Mouse (Mus musculus) adrenal gland, adult (tissue): Measurements from ENCODE around the gene 6030445D17Rik.
A peak's percentile ranks its signal among the peaks of the same experiment; 100 is the strongest.

Experiments
- DNase-seq, 2 experiments: peaks; one replicate each; pipeline ENCODE4 v3.0.0; 2022 to 2023; ENCODE audit warnings: low spot score in 1 of 2; ENCODE audit not compliant: inconsistent age in 2 of 2

Gene 6030445D17Rik

DNA sequence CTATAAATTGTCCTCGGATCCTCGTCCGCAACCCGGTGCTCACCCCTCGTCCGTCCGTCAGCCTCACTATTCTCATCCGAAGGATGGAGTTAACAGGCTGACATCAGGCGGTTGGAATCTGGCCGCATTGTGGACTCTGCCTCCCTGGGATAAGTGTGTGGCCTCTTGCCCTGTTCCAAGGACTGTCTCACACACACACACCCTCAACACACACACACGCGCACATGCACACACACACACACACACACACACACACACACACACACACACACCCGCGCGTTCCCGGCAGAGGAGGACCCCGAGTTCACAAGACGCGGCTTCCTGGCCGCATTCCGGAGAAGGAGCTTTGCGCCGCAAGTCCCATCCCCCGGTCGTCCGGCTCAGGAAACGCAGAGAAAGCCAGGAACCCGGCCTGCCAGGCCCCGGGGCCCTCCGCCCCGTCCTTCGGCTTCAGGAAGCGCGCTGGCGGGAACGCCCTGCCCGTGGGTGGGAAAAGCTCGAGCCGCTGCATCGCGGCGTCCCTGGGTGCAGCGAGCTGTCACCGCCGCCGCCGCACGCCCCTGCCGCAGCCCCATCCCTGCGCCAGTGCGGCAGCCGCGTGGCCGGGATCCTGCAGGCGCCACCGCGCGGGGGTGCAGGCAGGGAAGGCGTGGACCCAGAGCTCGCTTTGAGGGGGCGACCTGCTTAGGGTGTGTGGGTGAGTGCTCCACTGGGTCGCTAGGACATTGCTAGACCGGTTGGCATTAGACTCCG is at the start of gene 6030445D17Rik:
TSS of gene 6030445D17Rik (plus strand) at position 165 of the 753 bp plus-strand sequence.
- DNase-seq, result peak; percentile 86 to 93

DNA sequence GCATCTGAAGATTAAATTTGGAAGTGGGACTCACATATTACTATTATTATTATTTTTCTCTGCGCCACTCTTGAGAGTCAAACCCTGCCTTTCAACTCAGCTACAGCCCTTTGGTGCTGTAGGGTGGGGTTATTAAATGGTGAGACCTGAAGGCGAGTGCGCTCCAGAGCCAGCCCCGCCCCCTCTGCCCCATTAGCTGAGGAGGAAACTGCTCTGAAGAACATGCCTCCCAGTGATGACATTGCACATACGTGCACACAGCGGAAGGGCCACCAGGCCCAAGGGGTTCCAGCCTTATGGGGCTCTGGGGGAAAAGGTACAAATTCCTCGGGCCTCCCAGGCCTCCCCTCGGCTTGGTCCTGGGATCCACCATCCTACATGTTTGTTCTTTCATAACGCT is 46.6 kb upstream of the 6030445D17Rik start:
- DNase-seq, result no peak

DNA sequence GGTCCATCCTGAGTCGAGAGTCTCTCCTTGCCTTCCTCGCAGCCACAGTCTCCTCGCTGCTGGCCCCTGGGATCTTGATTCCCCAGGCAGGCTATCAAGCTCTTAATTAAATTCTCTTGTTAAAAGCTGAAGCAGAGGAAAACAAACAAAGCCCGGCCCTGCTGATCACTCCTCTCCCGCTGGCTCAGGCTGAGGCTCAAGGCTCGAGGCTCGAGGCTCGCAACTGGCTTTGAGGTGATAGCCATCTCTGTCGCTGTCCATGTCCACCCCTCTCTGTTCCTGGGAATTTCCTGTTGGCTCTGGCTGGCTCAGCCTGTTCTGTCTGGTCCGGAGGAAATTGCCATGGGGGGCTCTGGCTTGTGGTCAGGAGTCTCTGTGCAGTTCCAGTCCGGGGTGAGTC is 43.1 kb upstream of the 6030445D17Rik start:
- no peak for DNase-seq

DNA sequence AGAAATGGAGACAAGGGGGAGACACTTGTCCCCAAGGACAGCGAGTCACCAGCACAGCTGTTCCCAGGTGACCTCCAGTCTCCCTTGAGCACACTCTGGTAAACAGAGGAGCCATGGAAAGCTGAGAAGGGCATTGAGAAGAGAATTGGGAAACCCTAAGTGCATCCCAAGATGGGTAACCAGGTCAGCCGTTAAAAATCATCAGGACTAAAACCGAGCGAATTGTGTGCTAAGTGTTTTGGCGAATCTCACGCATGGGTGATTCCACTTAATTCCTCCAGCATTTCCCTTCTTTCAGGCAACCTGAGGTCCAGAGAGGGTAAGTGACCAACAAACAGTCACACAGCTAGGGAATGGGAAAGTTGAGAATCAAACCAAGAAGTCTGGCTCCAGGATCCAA is 42.7 kb upstream of the 6030445D17Rik start:
- no peak for DNase-seq

DNA sequence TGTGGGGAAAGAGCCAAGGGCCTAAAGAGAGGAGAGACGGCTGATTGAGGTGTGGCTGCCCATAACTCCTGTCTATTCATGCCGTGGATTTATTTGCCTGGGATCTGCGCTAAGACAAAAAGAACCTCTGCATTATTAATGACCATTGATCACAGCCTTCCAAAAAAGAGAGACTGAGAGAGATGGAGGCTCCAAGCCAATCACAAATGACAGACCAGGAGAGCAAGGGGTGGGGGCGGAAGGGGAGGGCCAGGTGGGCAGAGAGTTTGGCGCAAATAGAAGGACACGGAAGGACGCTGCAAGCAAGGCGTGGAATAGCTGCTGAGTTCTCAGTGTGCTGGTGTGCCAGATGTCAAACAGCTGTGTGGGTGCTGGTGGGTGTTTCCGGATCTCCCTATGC is 38.8 kb upstream of the 6030445D17Rik start, which contains the start of gene Htr1d:
TSS of gene Htr1d (plus strand) at position 301 of the 400 bp plus-strand sequence.
- no peak for DNase-seq

DNA sequence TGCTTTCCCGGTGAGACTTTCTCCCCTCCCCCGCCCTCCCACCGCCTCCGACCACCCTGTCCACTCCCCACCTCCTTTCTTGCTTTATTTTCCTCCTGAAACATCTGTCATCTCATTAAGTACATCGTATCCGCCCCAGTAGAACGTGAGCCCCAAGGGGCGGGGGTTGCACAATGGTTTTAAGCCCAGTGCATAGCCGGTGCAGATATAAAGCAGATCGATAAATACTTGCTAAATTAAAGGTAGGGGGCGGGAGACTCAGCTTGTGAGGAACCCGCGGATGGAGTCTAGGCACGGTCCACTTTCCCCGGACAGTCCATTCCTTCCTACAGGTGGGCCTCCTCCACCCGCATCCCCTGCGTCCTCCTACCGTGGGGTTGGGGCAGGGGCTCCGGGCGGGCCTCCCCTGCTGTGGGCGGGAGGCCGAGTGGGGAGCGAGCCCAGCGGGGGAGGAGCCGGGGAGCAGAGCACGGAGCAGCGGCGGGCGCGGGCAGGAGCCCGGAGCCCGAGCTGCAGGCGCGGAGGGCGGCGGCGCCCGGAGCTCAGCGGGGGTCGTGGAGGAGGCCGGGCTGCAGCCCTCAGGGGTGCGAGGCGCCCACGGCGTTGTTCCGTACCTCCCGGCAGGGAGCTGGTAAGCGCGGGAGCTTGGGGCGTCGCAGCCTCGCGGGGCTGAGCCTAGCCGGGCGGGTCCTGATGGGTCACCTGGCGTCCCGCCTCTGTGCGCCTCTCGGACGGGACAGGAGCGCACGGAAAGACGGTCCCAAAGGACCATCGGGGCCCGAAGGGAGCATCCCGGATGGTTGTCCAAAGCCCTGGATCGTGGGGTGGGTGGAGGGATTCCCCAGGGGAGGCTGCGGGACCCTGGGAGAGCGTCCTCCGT is 37.7 kb upstream of the 6030445D17Rik start:
- DNase-seq, result peak in 1 of 2 experiments; percentile 33

DNA sequence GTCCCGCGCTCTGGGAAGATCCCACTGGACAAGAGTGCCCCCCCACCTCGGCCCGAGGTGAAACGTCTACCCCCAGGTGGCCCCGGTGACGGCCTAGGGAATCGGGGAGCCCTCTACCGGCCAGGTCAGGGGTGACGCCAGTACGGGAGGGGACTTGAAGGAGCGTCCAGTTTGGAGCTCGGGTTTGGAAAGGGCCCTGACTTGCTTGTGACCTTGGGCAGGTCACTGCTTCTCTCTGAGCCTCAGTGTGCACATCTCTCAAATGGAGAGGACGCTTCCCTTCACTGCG is 37.1 kb upstream of the 6030445D17Rik start:
- DNase-seq, result peak in 1 of 2 experiments; percentile 55

DNA sequence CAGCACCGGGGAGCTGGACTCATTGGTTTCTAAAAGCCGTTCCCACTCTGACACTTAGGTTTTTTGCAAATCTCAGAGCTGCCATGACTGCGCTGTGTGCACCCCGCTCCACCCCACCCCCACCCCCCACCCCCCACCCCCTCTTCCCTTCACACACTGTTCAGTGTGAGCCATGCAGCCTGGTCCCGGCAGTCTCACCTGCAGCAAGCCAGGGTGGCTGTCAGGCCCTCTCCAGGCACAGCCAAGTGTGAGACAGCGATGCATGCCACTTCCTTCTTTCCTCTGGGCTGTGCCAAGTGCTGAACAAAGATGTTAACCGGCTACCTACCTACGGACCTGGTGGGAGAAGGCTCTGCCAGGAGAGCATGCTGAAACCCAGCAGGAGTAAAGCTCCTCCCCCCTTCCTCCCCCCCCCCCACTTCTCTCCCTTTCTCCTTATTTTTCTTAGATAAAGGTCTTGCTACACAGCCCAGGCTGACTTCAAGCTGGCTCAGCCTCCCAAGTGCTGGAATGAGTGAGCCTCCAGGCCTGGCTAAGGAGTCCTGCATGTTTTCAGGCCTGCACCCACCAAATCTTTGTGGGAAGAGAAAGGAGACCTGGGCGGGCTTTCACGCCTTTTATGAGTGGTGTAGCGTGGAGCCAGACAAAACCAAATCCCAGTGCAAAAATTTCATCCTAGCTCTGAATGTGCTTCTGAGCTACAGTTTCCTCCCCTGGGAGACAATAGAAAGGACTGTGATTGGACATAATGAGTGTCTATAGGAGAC is 31.3 kb upstream of the 6030445D17Rik start:
- DNase-seq, result no peak

DNA sequence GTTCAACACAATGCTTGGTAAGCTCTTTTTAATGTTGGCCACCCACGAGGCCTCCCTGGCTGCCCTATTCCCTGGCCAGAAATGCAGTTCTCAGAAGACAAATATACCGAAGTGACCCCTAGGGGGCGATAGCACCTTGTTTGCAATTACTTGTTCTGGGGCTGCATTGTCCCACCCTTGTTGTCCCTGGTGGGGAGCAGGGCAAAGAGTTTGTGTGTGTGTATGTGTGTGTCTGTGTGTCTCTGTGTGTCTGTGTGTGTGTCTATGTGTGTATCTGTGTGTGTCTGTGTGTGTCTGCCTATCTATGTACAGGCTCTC is 30.7 kb upstream of the 6030445D17Rik start:
- peak; percentile 38 to 81 for DNase-seq

DNA sequence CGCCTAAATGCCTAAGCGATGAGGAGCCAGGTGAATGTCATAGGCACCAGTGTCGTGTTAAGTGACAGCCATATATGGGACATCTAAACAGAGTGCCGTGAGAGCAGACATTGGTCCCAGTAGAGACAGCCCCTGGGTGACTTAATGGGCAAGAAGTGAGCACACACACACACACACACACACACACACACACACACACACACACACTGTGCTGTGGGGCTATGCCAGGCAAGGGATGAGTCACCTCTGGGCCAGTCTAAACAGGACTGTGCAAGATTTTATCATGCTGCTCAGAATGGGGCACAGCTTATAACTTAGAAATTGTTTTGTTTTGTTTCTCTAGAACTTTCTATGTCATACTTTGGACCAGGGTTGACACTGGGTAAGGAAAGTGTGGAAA is 28.0 kb upstream of the 6030445D17Rik start:
- DNase-seq, result peak; percentile 63 to 79

DNA sequence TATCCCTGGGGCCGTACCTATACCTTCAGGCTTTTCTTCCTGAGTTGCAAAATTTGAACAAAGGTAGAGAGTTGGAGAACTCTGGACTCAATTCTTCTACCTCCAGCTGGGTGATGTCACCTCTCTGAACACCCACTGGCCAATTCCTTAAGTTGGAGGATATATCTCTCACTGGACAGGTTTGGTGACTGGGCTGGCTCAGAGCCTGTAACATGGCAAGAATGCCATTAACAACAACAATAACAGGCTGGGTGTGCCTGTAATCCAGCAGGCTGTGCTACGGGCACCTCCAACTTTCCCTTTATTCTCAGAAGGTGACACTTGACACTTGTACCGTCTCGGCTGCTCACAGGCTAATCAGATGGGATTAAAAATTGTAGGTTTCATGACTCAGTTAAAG is 22.9 kb upstream of the 6030445D17Rik start:
- DNase-seq, result no peak

DNA sequence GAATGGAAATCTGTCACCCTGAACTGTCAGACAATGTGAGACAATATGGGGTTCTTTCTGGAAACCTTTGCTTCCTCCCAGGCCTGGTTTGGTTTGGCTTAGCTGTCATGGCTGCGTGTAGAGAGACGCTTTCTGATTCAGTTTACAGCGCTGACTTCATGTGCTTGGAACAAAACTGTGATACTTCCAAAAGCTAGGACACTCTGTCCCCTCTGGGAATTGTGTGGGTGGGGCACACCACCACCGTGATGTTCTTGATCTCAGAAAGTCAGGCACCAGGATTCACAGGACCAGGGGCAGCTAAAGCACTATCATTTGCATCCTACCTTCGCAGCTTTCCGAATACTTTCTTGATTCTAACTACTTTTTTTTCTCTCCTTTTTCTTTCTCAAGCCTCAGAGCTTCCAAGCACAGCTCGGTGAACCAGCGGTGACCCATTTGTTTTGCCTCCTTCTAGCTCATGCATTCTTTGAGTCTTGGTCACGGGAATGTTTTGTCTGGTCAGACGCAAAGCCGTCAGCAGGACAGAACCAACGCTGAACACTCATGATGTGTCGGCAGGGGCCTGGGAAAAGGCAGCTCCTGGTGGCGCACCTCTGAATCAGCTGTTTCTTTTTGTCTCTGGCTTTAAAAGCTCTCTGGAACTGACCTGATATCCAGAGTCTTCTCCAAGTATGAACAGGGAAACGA is 20.6 kb upstream of the 6030445D17Rik start:
- no peak for DNase-seq

DNA sequence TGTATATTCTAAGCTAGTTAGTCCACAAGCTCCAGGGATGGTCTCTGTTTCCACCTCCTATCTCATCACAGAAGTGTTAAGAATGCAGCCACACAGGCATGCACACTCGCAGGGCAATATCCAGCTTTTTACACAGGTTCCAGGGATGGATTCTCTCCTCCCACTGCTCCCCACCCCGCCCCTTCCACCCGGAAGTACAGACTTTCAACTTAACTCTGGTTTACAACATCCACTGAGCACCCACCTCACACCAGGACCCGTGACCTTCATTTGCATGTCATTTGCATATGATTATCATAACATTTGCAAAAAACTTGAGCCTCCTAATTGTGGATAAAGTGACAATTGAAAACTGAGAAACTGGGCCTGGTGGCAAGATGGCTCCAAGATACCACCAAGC is 17.5 kb upstream of the 6030445D17Rik start:
- no peak for DNase-seq

DNA sequence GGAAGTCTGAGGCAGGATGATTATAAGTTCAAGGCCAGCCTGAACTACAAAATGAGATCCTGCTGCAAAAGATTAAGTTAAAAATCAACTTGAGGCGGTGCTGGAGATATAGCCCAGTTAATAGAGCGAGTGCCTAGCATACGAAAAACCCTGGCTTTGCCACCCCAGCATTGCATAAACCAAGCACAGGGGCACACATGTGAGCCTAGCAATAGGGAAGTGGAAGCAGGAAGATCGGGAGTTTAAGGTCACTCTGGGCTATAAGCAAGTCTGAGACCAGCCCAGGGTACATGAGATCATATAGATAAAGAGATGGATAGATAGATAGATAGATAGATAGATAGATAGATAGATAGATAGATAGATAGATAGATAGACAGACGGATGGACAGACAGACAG is 12.3 kb upstream of the 6030445D17Rik start:
- no peak for DNase-seq

DNA sequence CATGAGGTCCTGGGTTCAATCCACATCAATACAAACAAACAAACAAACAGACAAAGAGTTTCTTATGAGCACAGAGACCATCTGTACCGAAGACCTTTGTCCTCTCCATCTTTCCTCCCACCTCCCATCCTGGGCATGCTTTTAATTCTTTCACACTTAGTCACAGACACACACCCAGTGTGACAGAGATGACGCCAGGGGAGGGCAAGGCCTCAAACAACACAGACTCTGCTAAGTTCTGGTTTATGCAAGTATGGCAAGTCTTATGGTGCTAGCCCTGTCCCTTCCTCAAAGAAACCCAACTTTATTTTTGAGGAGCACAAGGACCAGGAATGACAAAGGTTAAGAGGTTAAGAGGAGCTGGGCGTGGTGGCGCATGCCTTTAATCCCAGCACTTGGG is 11.8 kb upstream of the 6030445D17Rik start:
- DNase-seq, result no peak

DNA sequence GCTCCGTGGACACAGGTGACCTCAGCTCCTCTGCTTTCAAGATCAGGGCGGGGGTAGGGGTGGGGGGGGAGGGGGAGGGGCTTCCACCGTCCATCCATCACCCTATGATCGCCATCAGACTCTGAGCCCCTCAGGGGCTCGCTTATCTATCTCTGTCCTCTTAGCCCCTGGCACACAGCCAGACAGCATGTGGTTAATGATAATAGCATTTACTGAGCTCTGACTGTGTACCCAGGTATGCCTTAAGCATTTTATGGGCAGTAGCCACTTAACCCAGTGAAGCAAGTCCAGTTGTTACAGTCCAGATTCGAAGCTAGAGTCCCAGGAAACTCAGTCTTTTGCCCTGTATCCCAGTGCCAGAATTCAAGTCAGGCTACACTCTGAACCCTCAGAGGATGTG is 10.5 kb upstream of the 6030445D17Rik start:
- DNase-seq, result no peak

DNA sequence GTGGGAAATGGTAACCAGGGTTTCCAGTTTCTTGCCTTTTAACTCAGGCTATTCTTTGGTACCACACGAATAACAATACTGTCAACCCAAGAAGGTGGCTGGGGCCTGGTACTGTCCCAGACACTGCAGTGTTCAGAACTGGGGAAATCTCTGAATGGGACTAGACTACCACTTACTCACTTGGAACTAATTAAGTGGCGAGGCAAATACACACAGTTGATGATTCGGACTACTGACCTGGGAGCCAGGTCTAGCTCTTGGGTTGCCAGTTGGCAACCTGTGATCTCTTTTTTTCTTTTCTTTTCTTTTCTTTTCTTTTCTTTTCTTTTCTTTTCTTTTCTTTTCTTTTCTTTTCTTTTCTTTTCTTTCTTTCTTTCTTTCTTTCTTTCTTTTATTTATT is 9.8 kb upstream of the 6030445D17Rik start:
- DNase-seq, result no peak

DNA sequence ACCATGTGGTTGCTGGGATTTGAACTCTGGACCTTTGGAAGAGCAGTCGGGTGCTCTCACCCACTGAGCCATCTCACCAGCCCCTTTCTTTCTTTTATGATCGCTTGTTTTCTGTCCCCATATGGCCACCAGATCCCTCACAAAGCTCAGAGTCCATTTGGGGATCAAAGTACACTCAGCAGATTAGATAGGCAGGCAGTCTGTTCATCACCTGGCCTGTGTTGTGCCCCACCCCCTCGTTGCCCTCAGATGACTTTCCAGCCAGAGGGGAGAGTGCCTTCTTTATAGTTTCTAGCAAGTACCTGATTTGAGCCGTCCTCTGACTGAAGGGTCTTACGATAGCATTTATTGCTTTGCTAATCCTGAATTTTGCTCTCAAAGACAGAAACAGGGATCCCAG is 9.3 kb upstream of the 6030445D17Rik start:
- no peak for DNase-seq

DNA sequence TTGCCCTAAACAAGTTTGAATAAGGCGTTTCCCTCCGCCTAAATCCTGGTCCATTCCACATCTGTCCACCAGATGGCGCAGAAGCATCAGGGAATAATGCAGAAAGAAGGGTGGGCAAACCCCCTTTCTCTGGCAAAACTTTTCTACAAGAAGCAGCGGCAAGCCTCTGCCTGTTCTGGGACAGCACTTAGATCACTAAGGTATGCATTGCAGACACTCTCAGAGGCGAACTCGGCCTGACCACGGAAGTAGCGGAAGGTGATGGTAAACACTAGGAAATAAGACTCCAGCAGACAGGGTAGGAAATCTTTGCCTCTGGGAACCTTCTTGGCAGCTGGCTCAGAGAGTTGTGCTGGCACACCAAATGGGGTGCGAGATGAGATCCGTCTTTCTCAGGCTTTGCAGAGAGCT is 7.2 kb upstream of the 6030445D17Rik start:
- peak; percentile 66 to 93 for DNase-seq

DNA sequence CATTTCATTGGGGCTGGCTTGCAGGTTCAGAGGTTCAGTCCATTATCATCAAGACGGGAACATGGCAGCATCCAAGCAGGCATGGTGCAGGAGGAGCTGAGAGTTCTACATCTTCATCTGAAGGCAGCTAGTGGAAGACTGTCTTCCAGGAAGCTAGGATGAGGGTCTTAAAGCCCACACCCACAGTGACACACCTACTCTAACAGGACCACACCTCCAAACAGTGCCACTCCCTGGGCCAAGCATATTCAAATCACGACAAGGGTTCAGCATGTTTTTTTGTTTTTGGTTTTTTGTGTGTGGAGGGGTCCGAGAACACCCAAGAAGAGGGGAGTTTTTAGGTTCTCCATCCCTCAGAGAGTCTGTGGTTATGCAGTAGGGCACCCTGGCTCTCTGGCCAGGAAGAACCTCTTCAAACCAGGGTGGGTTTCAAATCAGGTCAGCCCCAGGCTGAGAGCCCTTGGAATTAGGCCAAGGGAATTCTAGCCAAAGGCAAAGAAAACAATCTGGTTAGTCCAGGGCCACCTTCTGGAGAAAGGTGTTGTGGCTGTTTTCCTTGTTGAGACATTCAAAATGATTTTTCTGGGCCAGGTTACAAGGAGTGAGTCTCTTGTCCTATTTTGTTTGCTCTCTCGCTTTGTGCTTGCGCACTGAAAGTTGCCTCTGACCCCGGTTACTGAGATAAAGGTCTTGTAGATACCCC is 5.4 kb upstream of the 6030445D17Rik start:
- DNase-seq, result no peak

DNA sequence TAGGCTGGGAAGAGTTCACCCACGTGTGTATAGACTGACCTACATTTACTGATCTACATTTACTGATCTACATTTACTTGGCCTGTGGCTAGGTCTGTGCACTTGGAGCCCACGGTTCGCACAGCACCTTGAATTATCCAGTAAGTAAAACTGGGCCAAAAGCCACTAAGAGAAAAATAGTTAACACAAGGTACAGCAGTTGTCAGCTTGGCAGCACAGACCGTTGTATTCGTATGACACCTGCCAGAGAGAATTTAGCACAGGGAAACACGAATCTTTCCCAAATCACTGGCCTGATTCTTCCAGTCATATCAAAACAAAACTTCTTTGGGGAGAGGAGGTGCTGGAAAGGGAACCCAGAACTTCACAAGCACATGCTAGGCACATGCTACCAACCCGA is 3.8 kb upstream of the 6030445D17Rik start:
- no peak for DNase-seq
